Mouse (Mus musculus): ENCODE results near the gene Lamtor2. TPM values are rescaled to one million over a fixed set of nuclear protein-coding genes. Genes with fewer than 3 reads are reported as not detected.
A peak's percentile ranks its signal among the peaks of the same experiment; 100 is the strongest.

Lamtor2 gene
- total RNA-seq, 2 experiments from 2014 or later: 74.3 to 122 TPM

DNA sequence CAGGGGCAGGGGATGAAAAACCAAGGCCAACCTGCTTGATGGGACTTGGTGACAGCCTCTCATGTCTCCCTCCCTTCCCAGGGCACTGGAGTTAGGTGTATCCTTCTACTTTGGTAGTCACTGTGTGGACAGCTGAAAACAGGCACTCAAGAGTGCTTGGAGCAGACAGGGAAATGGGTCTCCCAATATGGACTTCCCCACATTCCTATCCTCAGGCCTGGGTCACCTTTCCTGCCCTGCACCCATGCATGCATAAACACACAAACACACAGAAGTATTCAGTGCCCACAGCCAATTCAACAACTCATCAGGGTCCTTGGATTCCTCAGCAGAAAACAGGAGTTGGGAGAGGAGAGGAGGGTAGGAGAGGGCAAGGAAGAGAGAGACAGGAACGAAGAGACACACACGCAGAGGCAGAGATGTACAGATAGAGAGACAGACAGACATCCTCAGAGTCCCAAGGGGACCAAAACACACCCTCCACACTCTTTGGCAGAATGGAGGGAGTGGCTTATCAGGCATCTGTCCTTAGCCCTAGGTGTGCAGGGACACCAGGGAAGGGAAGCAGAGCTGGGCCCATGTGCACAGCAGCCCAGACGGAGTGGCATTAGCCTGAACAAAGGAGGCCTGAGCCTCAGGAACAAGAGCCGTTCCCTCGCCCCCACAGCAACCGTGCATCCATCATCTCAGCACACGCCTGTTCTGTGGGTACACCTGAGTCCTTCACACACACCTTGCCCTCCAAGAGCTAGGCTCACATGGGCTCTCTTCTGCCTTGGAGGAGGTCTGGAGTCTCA is 23.5 kb downstream of the Lamtor2 start:
- no peak for ATAC-seq (replicated peaks; ENCODE audit: poor library complexity, severe bottlenecking)

DNA sequence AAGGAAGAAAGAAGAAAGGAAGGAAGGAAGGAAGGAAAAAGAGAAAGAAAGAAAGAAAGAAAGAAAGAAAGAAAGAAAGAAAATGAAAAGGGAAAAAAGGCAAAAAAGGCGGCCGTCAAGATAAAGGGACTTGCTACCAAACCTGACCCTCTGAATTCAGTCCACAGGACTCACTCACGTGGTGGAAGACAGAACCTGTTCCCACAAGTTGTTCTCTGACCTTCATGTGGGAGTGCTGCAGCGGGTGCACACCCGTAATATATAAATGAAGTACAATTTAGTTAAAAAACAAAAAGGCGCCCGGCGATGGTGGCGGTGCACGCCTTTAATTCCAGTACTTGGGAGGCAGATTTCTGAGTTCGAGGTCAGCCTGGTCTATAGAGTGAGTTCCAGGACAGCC is 24.2 kb downstream of the Lamtor2 start:
- ATAC-seq (replicated peaks; ENCODE audit: poor library complexity, severe bottlenecking): no peak

DNA sequence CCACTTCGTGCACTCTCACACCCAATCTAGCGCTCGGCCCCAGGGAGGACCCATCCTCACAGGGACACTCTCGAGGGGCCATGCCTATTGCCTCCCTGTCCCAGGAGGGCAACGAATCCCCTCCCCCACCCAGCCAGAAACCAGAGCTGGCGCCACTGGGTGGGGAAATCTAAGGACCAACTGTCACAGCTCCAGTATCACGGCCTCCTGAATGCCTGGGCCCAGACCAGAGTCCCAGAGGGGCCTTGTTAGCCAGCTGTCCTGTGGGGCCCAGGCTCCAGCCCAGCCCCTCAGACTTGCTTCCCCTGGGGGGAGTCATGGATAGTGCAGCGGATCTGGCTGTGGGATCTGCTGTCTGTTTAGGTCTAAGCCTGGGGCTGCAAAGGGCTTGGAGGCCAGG is 25.3 kb downstream of the Lamtor2 start:
- ATAC-seq (replicated peaks; ENCODE audit: poor library complexity, severe bottlenecking): no peak

DNA sequence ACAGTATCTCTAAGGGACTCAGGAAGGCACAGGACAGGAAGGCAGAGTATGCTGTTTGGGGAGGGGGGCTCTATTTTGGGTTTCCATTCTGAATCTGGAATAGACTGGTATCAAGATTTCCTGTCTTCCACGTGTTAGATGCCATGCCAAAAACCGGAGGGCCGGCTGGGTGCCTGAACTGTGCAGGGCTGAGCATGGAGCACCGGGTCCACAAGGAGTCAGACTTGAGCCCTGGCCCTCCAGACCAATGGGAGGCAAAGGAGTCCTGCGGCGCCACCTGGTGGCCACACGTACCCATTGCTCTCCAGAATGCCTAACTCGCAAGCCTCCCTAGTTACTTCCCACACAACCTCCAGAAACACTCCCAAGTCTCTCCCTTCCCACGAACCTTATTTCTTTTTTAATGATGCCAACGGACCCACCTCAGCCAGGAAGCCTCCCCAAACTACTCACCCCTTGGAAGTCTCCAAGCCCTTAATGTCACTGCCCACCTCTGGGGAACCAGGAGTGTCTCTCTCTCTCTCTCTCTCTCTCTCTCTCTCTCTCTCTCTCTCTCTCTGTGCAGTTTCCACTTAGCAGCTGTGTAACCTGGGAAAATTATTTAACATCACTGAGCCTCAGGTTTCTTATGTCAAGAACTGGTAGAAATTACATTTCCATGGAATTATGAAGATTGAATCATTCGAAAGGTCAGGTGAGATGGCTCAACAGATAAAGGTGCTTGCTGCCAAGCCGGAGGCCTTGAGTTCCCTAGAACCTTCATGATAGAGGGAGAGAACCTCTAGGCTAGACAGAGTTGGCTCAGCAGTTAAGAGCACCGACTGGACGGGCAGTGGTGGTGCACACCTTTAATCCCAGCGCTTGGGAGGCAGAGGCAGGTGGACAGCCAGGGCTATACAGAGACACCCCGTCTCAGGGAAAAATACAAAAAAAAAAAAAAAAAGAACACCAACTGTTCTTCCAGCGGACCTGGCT is 26.4 kb downstream of the Lamtor2 start:
- ATAC-seq (replicated peaks; ENCODE audit: poor library complexity, severe bottlenecking): peak; percentile 80

DNA sequence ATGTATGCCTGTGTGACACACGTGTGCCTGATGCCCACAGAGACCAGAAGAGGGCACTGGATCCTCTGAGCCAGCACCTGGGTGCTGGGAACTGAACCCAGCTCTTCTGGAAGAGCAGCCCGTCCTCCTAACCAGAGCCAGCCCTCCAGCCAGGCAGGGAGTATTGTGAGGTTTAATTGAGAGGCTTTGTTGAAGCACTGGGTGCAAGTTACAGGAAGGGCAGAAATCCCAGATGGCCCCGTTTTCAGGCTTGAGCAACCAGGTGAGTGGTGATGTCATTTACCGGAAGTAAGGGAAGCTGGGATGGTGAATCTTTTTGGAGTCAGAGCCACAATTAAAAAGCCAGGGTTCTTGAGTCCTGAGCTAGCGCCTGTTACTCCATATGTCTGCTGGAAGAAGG is 27.9 kb downstream of the Lamtor2 start:
- ATAC-seq (replicated peaks; ENCODE audit: poor library complexity, severe bottlenecking): no peak

DNA sequence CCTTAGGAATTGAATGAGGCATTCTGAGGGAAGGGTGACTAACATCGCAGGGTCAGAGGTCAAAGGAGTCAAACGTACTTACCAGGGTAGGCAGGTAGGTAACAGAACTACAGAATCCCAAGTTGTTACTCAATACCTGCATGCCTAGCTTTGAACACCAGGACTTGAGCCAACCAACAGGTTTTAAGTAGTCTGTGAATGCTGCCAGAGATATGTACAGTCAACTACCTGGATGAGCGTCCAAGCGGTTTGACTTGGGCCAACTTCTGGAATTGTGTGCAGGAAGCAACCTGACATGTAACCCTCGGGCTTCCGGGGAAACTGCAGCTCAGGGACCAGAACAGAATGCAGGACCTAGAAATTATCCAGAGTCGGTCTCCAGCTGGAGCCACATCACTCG is 29.8 kb downstream of the Lamtor2 start:
- ATAC-seq (replicated peaks; ENCODE audit: poor library complexity, severe bottlenecking): no peak

DNA sequence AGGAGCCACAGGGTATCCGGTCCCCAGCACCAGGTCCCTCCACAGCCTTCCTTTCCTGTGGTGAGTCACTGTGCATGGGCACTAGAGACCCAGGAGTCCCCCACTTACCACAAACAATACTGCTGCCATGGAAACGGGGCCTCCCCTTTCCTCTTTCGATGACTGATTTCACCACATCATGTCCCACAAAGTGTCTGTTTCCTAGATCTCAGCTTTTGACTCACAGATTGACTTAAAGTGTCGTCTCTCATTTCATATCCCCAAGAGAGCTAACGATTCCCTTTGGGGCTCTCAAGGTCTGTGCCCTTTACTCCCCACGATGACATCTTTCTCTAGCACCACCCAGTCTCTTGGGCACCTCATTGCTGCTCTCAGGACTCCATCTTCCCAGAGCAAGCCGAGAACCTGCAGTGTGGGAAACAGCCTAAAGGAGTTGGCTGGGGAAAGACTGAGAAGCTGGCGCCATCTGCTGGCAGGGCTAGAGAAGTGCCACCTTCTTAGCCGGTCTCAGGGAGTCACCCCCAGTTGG is 31.0 kb downstream of the Lamtor2 start:
- ATAC-seq (replicated peaks; ENCODE audit: poor library complexity, severe bottlenecking): peak; percentile 94

DNA sequence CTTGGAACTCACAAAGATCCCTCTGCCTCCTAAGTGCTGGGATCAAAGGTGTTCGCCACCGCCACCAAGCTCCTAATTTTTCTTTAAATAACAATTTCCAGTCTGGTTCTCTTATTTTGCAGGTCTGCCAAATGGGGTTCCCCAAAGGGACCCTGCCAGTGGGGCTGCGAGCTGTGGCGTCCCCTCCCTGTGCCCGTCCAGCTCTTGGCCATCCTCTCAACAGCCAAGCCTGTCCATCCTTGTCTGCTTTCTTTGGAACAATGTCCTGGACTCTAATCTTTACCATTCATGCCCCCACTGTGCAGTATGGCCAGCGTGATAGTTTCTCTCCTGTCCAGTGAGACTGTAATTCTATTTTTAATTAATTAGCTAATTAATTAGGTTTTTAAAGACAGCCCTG is 31.7 kb downstream of the Lamtor2 start:
- ATAC-seq (replicated peaks; ENCODE audit: poor library complexity, severe bottlenecking): no peak

DNA sequence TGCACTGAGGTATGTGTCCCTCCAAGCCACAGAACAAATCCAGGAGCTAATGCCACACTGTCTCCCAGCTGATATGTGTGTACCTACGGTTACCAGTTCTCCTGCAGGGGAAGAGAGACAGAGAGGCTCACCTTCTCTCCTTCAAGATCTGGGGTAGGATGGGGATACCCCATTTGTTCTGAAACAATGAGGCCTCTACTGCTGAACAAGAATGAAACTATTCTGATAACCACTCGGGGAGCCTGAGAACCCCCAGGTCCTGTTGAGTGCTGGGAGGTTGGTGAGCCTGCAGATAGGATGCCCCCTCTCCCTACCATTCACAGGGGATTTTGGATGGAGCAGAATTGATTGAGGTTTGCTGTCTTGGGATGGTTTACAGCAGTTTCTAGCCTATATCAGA is 32.8 kb downstream of the Lamtor2 start:
- ATAC-seq (replicated peaks; ENCODE audit: poor library complexity, severe bottlenecking): no peak

DNA sequence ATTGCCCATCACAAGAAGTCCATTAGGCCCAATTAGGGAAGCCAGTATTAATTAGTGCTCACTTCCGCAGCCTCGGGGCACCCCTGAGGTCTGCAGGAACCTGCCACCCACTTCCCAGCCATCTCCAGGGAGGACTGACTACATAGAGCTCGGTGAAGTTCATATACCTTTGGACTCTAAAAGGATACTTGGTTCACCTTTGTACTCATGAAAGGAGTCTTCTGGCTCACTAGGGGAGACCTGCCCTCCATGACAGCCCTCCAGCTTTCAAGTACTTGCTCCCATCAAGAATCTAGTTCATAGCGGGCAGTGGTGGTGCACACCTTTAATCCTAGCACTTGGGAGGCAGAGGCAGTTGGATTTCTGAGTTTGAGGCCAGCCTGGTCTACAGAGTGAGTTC is 34.5 kb downstream of the Lamtor2 start:
- ATAC-seq (replicated peaks; ENCODE audit: poor library complexity, severe bottlenecking): no peak

DNA sequence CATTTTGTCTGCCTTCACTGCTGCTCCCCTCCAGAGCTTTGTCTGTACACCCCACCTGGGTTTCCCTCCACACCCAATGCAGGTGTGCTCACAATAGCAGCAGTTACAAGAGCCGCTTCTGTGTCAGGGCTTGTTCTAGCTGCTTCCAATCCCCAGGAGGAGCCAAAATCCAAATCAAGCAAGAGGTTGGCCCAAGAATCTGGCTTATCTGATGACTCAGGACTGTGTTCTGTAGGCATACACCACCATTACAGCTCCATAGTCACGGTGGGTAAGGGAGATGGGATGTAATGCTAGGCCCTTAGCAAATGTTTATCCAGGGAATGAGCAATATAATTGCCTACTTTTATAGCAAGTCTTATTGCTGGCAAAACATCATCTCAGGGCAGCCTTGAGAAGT is 36.5 kb downstream of the Lamtor2 start:
- no peak for ATAC-seq (replicated peaks; ENCODE audit: poor library complexity, severe bottlenecking)

DNA sequence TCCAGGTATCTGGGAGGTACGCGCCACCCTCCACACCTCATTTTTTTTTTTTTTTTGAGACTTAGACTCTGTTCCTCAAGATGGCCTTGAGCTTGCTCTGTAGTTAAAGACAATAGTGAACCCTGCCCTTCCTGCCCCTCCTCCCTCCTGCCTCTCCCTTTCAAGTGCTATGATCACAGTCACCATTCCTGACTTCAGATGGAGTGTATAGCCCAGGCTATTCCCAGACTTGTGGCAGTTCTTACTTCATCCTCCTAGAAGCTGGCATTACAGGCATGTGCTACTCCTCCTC is 37.8 kb downstream of the Lamtor2 start:
- no peak for ATAC-seq (replicated peaks; ENCODE audit: poor library complexity, severe bottlenecking)

DNA sequence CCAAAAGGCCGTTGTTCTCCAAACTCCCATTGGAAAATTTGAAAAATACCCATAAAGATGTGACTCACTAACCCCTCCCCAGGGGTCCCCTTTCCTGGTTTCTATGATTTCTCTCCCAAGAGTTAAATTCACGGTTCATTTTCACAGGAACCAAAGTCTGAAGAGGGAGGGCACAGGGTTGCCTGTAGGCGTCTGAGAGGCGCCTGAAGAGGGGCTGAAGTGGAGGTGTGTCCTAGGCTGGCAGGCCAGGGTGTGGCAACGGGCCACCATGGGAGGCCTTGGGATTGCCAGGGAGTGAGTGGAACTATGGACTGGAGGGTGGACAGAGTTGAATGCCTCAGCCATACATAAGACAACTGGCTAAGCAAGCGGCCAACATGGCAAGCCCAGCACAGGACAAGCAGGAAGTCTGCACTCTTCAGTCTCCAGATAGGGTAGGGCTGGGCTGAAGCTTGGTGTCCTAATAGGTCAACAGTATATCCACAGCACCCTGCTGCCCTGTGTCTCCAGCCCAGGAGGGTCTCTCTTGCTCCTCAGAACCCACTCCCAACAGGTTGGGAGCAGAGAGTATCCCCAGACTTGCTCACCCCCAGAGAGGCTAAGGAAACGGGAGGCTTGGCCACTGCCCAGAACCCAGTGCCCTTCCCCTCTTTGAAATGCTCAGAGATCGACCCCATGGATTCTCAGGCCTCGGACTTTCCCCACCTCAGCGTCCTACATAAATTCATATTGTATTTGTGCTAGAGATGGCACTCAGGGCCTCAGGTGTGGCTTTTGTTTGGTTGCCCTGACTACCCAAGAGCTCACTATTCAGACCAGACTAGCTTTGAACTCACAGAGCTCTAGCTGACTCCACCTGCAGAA is 38.4 kb downstream of the Lamtor2 start:
- no peak for ATAC-seq (replicated peaks; ENCODE audit: poor library complexity, severe bottlenecking)

DNA sequence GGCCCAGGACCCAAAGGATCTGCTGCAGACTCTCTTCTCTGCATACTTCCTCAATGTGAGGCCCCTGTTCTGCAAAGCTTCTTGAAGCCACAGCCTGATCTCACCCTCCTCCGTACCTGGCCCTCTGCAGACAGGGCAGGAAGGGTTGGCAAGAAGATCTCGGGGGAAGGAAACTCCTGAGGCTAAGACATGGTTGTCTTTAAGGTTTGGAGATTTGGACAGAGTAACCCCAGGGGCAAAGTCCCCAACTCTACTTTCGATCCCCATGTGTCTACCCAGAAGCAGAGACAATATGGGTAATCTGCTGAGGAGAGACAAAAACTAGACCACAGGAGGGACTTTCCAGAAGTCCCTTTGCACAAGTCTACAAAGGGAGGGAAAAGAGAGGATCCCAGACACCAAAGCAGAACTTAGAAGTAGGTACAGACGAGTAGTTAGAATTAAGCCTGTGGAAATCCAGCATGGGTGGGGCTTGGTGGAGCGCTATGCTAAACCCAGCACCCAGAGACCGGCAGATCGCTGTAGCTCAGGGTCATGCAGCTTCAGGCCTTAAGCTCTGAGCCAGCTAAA is 39.2 kb downstream of the Lamtor2 start:
- ATAC-seq (replicated peaks; ENCODE audit: poor library complexity, severe bottlenecking): peak; percentile 26

DNA sequence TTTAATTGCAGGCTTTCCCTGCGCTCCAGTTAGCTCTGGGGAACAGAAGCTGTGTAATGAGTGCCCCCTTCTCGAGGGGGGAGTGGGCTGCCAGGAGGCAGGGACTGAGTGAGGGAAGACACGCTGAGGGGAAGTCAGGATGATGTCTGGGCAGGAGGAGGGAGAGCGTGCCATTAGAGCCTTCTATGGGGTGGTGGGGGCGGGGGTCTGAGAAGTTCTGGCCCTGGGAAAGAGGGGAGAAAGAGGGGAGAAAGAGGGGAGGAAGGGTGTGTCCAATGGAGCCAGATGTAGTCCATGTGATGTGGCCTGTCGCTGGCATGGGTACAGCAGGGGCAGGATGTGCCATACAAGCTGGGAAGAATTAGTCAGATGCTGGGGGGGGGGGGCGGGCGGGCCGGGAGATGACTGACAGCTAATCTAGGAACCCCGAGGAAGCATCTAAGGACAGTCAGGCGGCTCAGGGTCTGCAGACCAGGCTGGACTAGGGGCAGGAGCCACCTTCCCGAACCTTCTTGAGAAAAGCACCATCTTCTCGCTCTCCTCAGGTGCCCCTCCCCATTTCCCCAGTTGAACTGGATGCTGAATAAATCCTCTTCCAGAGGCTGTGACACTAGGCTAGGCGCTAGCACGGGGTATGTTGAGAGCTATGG is 39.9 kb downstream of the Lamtor2 start:
- no peak for ATAC-seq (replicated peaks; ENCODE audit: poor library complexity, severe bottlenecking)

DNA sequence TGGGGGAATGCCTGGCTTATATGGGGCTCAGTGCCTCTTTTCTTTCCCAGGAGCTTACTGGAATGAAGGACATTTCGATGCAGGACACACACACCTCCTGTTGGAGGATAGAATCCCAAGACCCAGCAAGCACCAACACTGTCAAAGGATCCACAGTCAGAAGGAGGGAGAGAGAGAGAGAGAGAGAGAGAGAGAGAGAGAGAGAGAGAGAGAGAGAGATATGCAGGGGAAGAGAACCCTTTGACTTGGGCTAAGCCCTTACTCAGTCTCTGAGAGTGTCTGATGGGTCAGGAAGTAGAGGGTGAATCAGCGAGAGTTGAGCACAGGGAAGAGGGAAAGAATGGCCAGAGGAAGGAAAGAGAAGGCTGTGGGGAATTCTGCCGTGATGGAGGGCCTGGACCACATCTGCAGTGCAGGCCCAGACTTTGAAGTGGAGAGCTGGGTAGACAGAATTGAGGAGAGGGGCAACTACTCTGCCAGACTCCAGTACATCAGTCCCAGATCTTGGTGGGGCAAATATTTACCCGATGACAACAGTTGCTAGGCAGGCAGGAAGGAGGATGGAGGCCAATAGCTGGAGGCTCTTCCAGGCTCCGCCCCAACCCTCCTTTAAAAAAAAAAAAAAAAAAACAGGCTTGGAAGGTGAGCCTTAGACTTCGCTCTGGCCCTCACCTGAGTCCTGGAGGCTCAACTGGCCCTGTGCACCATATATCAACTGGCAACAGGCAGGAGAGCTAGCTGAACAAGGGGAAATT is 40.6 kb downstream of the Lamtor2 start:
- no peak for ATAC-seq (replicated peaks; ENCODE audit: poor library complexity, severe bottlenecking)

DNA sequence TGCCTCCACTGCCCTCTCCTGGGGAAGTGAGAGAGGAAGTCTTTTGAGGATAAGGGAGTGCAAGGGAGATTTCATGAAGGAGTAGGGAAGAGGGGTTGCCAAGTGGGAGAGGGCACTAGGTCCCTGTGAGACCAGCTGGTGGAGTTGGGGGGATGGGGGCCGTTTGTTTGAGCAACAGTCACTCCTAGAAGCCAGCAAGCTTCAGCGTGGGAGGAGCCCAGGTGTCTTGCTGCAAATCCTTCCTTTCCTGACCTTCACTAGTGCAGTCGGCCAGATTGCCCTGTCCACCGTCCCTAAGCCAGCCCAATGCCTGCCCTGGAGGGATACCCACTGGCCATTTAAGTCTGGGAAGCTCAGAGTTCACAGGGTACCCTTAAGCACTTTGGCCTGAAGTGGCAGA is 41.3 kb downstream of the Lamtor2 start:
- no peak for ATAC-seq (replicated peaks; ENCODE audit: poor library complexity, severe bottlenecking)

DNA sequence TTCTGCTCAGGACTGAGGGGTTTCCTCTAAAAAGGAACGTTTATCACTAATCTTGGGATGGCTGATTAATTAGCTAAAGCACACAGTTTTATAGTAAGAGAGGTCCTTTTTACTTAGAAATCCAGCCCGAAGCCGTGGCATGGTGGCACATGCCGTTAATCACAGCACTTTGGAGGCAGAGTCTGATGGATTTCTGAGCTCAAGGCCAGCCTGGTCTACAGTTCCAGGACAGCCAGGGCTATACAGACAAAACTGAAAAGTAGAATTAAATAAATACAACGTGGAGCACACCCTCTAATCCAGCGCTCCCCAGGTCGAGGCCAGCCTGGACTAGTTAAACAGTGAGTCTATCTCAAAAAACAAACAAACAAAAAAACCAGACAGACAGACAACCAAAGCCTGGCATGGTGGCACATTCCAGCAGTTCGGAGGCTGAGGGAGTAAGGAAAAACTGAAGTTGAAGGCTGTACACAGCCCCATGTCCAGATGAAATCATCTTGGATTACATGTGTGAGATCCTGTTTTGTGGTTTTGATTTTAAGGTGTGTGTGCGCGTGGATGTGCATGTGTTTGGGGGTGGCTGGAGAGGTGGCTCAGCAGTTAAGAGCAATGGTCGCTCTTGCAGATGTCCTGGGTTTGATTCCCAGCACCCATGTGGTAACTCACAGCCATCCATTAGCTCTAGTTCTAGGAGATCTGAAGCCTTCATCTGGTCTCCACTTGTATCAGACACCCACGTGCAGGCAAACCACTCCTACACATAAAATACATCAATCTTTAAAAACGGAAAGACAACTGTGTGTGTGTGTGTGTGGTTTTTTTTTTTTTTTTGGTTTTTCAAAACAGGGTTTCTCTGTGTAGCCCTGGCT is 42.2 kb downstream of the Lamtor2 start:
- ATAC-seq (replicated peaks; ENCODE audit: poor library complexity, severe bottlenecking): no peak

Measured in granulocyte monocyte progenitor cell, adult 5-6 weeks (primary cell).